Mouse (Mus musculus) olfactory bulb, adult 2 months (tissue): ENCODE data around the gene Mrpl37. TPM values are rescaled to one million over a fixed set of nuclear protein-coding genes. Genes with fewer than 3 reads are reported as not detected.
"Not testable (repeated sequence)": the region's sequence is repeated elsewhere in the genome, so short reads cannot be mapped to it uniquely, and the experiment has no call there.

Experiments used
- H3K27ac ChIP-seq: fragments of 200-500 bp; 2 replicates; pipeline ENCODE4 v1.5.1; 2012; ENCODE audit warnings: low read depth, low read length; ENCODE audit not compliant: insufficient read depth
- H3K4me1 ChIP-seq: fragments of 200-500 bp; 2 replicates; pipeline ENCODE4 v1.6.1; 2012; ENCODE audit warnings: low read length; ENCODE audit not compliant: control insufficient read depth, insufficient read depth
- H3K4me3 ChIP-seq: fragments of 200-500 bp; 2 replicates; pipeline ENCODE4 v1.5.1; 2012; ENCODE audit warnings: mild to moderate bottlenecking, low read depth, low read length, moderate library complexity; ENCODE audit not compliant: insufficient read depth
- CTCF ChIP-seq: fragments of 200-500 bp; IDR thresholded peaks from 2 replicates; pipeline ENCODE4 v1.5.1; 2012; ENCODE audit warnings: low read depth, mild to moderate bottlenecking, low read length, moderate library complexity; ENCODE audit not compliant: insufficient read depth
- POLR2A ChIP-seq: fragments of 200-500 bp; IDR thresholded peaks from 2 replicates; pipeline ENCODE4 v1.6.1; 2012; ENCODE audit warnings: mild to moderate bottlenecking, low read depth, low read length, moderate library complexity; ENCODE audit not compliant: insufficient read depth
- WGBS: fragments of 180-500 bp; shearing (Covaris S2); methylation state at CpG from one replicate; pipeline ENCODE4 v1.1.7; 2018; 5-methylcytosine and 5-hydroxymethylcytosine counted together
- polyA plus RNA-seq: library from polyadenylated mRNA; stranded (reverse); fragments of >200 nt; gene quantifications from 2 replicates; pipeline ENCODE4 v1.2.4, GENCODE M21; 2012; ENCODE audit warnings: low replicate concordance; ENCODE audit not compliant: missing spikeins, insufficient read depth, insufficient read length

The Mrpl37 gene
- polyA plus RNA-seq: not detected in 2 replicates

GRCm38 (mm10) chr4:107066252-107067124, at the start of gene Mrpl37, which contains the start of gene Cyb5rl:
Gene Mrpl37 (minus strand): TSS chr4:107066868.
Gene Cyb5rl (plus strand): TSS chr4:107066988.
- Histone ChIP-seq H3K27ac (no peak within 1 kb of the TSS; the same call in 1 of the 2 replicates), H3K4me3 (peak within 1 kb of the TSS; percentile 85), H3K4me1 (peaks cover 4% of the 10 kb centered on the region)
- WGBS: under 1% methylated on average over 60 of the region's 60 CpGs
- peak; percentile 59 for TF ChIP-seq POLR2A
- no peak for TF ChIP-seq CTCF

GRCm38 (mm10) chr4:107114278-107114677, 47.6 kb upstream of the Mrpl37 start:
- TF ChIP-seq POLR2A (no peak), CTCF (no peak)
- Histone ChIP-seq H3K27ac (no peak overlapping the region), H3K4me1 (no peaks in the 10 kb centered on the region), H3K4me3 (no peak overlapping the region)
- WGBS: 84% methylated on average over 8 of the region's 8 CpGs

DNA sequence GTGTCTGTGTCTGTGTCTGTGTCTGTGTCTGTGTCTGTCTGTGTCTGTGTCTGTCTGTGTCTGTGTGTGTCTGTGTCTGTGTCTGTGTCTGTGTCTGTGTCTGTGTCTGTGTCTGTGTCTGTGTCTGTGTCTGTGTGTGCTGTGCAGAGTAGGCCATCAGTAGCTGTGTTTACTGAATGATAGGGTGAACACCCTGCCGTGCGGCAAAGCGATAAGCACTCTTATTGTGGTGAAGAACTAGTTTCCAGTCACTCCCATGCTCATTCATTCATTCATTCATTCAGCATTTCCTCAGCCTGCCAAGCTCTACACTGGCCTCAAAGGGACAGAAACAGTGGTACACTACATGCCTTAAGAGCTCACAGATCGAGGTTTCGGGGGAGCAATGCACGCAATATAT, 42.5 kb upstream of the Mrpl37 start:
- not testable (repeated sequence) for H3K27ac ChIP-seq, H3K4me3 ChIP-seq
- H3K4me1 ChIP-seq: peaks cover 14% of the 10 kb centered on the region
- WGBS: 95% methylated on average over 6 of the region's 6 CpGs

GRCm38 (mm10) chr4:107108291-107108731, 41.6 kb upstream of the Mrpl37 start:
- no peak overlapping the region for H3K27ac ChIP-seq
- peaks cover 14% of the 10 kb centered on the region for H3K4me1 ChIP-seq
- no peak overlapping the region for H3K4me3 ChIP-seq
- WGBS: 43% methylated on average over 13 of the region's 13 CpGs
- TF ChIP-seq POLR2A (no peak), CTCF (no peak)

DNA sequence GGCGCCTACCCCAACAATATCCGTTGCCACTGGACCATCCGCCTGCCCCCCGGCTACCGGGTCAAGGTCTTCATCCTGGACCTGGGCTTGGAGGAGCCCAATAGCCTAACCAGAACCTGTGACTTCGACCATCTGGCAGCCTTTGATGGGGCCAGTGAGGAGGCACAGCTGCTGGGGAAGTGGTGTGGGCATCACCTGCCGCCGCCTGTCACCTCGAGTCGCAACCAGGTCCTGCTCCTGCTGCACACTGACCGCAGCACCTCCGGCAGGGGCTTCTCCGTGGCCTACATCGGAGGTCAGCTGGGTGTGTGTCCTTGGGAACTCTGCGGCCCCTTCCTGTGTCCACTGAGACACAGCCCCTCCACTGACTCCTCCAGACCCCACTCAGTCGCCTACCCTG, 40.1 kb upstream of the Mrpl37 start:
- H3K4me1 ChIP-seq: peaks cover 14% of the 10 kb centered on the region
- WGBS: 95% methylated on average over 16 of the region's 16 CpGs
- H3K27ac ChIP-seq: no peak overlapping the region
- TF ChIP-seq CTCF: no peak
- TF ChIP-seq POLR2A: no peak
- H3K4me3 ChIP-seq: no peak overlapping the region

DNA sequence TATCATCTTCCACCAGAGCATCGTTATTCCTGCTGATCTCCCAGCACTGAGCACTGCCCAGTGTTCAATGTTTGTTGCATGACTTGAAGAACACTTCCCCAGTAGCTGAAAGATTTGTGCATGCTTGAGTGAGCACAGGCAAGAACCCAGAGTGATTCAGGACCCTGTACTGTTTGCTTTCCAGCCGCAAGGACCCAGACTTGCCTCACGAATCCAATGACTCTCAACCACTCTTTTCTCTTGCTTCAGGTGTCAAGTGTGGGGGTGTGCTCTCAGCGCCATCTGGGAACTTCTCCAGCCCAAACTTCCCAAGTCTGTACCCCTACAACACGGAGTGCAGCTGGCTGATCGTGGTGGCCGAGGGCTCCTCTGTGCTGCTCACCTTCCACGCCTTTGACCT, 35.6 kb upstream of the Mrpl37 start:
- WGBS: 88% methylated on average over 8 of the region's 8 CpGs
- H3K4me1 ChIP-seq: 0 out of 2 replicates have a peak, but pooled peaks cover 5% of the 10 kb centered on the region
- TF ChIP-seq CTCF: no peak
- no peak for TF ChIP-seq POLR2A
- H3K27ac ChIP-seq: no peak overlapping the region
- no peak overlapping the region for H3K4me3 ChIP-seq

GRCm38 (mm10) chr4:107098791-107099525, 32.3 kb upstream of the Mrpl37 start:
- Histone ChIP-seq H3K4me3 (no peak overlapping the region), H3K27ac (no peak overlapping the region), H3K4me1 (0 out of 2 replicates have a peak, but pooled peaks cover 5% of the 10 kb centered on the region)
- no peak for TF ChIP-seq POLR2A
- TF ChIP-seq CTCF: no peak
- 60% methylated on average over 17 of the region's 17 CpGs for WGBS

GRCm38 (mm10) chr4:107098375-107098774, 31.7 kb upstream of the Mrpl37 start:
- no peak overlapping the region for H3K4me3 ChIP-seq
- H3K4me1 ChIP-seq: 0 out of 2 replicates have a peak, but pooled peaks cover 5% of the 10 kb centered on the region
- 84% methylated on average over 10 of the region's 10 CpGs for WGBS
- H3K27ac ChIP-seq: no peak overlapping the region
- TF ChIP-seq CTCF (no peak), POLR2A (no peak)

- H3K4me3 ChIP-seq: no peak overlapping the region
- no peak overlapping the region for H3K27ac ChIP-seq
- TF ChIP-seq POLR2A: no peak
- no peak for TF ChIP-seq CTCF
- H3K4me1 ChIP-seq: 0 out of 2 replicates have a peak, but pooled peaks cover 5% of the 10 kb centered on the region
- 77% methylated on average over 15 of the region's 15 CpGs for WGBS
Observed at GRCm38 (mm10) chr4:107097871-107098270, 31.2 kb upstream of the Mrpl37 start.
